Mouse (Mus musculus): ENCODE results near the gene Hnrnpl. TPM values are rescaled to one million over a fixed set of nuclear protein-coding genes. Genes with fewer than 3 reads are reported as not detected.

Hnrnpl gene
- total RNA-seq, 2 experiments from 2014 or later: 131 to 143 TPM

DNA sequence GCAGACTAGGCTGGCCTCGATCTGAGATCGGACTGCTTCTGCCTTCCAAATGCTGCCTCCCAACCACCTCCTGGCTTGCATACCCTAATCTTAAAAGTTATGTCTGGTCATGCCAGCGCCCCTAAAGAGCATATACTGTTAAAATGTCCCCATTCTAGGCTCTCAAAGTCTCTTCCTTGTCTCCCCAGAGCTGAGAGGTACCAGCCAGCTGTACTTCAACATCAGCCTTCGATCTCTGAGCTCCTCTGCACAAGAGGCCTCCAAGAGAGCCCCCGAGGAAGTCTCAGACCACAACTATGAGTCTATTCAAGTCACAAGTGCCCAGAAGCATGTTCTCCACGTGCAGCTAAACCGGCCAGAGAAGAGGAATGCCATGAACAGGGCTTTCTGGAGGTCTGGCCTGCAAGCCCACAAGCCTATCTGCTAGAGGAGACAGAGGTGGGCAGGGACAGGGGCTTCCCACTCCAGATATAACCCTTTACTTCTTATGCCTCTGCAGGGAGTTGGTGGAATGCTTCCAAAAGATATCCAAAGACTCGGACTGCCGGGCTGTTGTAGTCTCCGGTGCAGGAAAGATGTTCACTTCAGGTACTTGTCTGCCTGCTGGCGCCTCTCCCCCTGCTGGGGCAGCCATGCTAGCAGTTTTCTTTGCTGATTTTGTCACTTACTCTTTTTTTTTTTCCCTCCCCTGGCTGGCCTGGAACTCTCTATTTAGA is 17.5 kb downstream of the Hnrnpl start:
- intact Hi-C loops (cut with DNase I): loop anchor here (2.0 to 5.0 kb wide), 2 partner anchors 15 to 41 kb away; no protein-coding TSS in a partner anchor
- H3K4me3 ChIP-seq: peak overlapping the region; percentile 71
- DNase-seq: no peak
- H3K27ac ChIP-seq: peak overlapping the region; percentile 96
- peak; percentile 20; the same call in 1 of the 2 replicates for TF ChIP-seq CTCF (IDR thresholded peaks at IDR 0.05)

DNA sequence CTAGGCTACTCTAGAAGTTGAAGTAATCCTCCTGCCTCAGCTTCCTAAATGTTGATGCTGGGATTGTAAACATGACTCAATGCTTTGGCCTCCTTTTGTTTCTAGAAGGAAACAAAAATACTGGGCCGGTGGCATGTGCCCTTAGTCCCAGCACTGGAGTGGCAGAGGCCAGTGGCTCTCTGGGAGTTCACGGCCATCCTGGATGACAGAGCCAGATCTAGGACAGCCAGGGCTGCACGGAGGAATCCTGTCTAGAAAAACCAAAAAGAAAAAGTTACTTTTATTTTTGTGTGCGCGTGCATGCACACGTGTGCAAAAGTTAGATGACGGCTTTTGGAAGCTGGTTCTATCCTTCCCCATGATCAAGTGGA is 18.0 kb downstream of the Hnrnpl start:
- DNase-seq: no peak
- peak overlapping the region; percentile 71 for H3K4me3 ChIP-seq
- TF ChIP-seq CTCF (IDR thresholded peaks at IDR 0.05): no peak
- intact Hi-C loops (cut with DNase I): loop anchor here (2.0 to 5.0 kb wide), 2 partner anchors 14 to 41 kb away; no protein-coding TSS in a partner anchor
- H3K27ac ChIP-seq: peak overlapping the region; percentile 96

DNA sequence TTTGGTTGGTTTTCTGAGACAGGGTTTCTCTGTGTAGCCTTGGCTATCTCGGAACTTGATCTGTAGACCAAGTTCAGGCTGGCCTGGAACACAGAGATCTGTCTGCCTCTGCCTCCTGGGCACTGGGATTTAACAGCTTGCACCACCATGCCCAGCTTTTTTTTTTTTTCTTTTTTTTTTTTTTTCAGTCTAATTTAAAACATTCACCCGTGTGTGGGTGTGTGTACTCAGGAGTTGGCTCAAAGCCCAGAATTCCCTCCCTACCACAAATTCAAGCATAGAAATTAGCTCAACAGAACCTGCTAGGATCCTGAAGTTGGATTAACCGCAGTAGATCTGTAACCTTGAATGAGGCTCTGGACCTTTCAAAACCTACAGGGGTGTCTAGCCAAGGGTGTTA is 19.0 kb downstream of the Hnrnpl start:
- intact Hi-C loops (cut with DNase I): loop anchor here (2.0 to 5.0 kb wide), 2 partner anchors 13 to 40 kb away; no protein-coding TSS in a partner anchor
- Histone ChIP-seq H3K4me3 (no peak overlapping the region; the same call in 1 of the 2 replicates), H3K27ac (no peak overlapping the region)
- TF ChIP-seq CTCF (IDR thresholded peaks at IDR 0.05): no peak
- DNase-seq: no peak

DNA sequence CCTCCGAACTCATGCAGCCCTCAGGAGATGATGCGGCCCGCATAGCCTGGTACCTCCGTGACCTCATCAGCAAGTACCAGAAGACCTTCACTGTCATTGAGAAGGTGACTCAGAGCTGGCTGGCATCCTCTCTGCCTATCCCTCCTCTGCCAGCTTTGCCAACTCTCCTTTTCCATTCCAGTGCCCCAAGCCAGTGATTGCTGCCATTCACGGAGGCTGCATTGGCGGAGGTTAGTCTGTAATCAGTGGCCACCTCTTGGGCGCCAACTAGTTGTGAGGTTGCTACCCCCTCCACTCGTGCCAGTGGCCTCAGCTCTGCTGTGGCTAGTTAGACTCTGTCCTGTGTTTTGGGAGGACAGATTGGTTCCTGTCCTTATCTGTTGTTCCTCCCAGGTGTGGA is 21.5 kb downstream of the Hnrnpl start:
- DNase-seq: no peak
- intact Hi-C loops (cut with DNase I): loop anchor here (5.0 kb wide), 1 partner anchor 37 kb away; no protein-coding TSS in a partner anchor
- Histone ChIP-seq H3K4me3 (no peak overlapping the region), H3K27ac (no peak overlapping the region)
- TF ChIP-seq CTCF (IDR thresholded peaks at IDR 0.05): no peak

DNA sequence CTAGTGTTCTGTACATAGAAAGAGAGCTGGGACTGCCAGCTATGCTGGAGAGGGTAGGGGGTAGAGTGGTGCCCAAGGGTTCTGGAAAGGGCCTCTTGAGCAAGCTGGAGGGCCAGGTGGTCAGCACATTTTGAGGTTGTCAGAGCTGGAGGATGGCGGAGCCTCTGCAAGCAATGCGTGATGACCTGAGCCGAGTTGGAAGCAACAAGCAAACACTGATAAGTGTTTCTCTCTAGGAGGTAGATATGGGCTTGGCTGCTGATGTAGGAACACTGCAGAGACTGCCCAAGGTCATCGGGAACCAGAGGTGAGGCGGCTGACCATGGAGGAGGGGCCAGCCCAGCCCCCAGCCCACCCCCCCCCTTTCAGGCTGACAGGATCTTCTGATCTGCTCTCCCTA is 22.6 kb downstream of the Hnrnpl start:
- Histone ChIP-seq H3K4me3 (no peak overlapping the region), H3K27ac (no peak overlapping the region)
- TF ChIP-seq CTCF (IDR thresholded peaks at IDR 0.05): no peak
- intact Hi-C loops (cut with DNase I): no loop called here
- no peak for DNase-seq

DNA sequence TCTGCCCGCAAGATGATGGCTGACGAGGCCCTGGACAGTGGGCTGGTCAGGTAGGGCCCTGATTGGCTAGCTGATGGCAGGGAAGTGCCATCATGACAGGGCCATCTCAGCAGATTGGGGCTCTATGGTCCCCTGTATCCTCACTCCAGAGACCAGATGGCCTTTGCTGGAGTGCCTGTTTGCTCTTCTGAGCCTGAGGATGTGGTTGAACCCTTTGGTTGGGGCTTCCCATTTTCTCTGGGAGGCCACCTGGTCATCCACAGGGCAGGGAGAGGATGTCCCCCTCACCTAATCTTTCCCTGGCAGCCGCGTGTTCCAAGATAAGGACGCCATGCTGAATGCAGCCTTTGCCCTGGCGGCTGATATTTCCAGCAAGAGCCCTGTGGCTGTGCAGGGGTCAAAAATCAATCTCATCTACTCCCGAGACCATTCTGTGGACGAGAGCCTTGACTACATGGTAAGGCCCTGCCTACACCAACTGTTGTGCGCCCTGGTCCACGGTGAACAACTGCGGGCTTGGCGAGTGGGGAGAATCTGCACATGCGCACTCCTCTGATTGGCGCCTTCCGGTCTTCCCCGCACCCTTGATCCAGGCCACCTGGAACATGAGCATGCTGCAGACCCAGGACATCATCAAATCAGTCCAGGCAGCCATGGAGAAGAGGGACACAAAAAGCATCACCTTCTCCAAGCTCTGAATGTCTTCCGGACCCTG is 23.2 kb downstream of the Hnrnpl start:
- DNase-seq: no peak
- Histone ChIP-seq H3K4me3 (no peak overlapping the region), H3K27ac (no peak overlapping the region)
- intact Hi-C loops (cut with DNase I): no loop called here
- TF ChIP-seq CTCF (IDR thresholded peaks at IDR 0.05): no peak

DNA sequence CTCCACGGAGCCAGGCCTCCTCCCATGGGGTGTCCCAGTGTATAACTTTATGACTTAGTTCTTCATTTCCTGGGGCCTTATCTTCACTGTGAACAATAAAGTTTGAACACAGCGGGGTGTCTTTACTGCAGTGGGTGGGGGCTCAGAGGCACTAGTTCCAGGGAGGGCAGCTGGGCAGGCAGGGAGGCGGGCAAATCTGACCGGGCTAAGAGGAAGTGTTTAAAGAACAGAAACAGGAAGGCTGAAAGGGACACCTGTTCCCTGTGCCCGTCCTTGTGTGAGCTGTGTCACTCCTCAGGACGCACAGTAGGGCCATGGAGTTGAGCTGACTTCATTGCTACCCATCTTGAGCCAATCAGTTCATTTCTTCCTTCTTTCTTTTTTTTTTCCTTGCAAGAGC is 23.8 kb downstream of the Hnrnpl start:
- H3K4me3 ChIP-seq: no peak overlapping the region
- intact Hi-C loops (cut with DNase I): no loop called here
- no peak for TF ChIP-seq CTCF (IDR thresholded peaks at IDR 0.05)
- no peak overlapping the region for H3K27ac ChIP-seq
- DNase-seq: no peak

DNA sequence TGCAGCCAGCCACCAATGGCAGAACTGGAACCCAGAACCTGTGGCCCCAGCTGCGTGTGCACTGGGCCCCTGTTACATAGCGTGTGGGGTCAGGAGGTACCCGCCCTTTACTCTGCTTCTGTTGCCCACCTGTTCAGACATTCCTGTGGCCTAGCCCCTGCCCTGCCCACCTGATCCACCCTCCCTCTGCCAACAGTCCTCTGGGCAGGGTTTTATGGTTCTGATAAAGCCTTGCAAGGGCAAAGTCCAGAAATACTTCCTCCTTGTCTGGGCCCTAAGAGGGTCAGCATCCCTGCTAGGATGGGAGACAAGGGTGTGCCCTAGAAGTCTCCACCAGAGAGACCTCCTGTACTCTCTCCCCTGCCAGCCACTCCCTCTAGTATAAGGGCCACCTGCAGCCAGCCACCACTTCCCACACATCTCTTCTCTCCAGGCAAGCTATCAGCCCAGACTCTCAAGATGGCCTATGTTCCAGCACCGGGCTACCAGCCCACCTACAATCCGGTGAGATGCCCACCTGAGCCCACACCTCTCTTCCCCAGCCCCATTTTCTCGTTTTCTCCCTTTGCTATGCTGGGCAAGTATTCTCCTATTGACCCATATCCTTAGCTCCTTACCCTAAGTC is 25.5 kb downstream of the Hnrnpl start, which contains the start of gene Lgals4:
Gene Lgals4, plus strand, starts transcription at position 132 of the 625 bp plus-strand sequence.
- Histone ChIP-seq H3K4me3 (no peak within 1 kb of the TSS), H3K27ac (no peak within 1 kb of the TSS)
- intact Hi-C loops (cut with DNase I): no loop called here
- no peak for TF ChIP-seq CTCF (IDR thresholded peaks at IDR 0.05)
- no peak for DNase-seq

DNA sequence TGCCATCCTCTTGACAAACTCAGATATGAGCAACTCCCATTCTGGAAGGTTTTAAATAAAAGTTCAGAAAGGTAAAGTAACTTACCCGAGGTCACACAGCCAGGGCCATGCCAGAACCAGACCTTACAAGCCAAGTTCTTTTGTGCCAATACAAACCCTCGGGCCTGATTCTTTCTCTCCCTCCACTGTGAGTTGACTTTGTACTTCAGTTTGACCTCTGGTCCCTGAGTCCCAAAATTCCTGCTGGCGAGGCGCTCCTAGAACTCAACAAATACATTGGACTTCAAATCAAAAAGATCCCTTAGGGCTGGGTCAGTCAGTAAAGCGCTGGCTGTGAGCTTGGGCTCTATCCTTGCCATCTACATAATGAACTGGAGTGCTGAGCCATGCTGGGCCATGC is 28.6 kb downstream of the Hnrnpl start:
- no peak overlapping the region for H3K27ac ChIP-seq
- no peak overlapping the region for H3K4me3 ChIP-seq
- intact Hi-C loops (cut with DNase I): no loop called here
- no peak for TF ChIP-seq CTCF (IDR thresholded peaks at IDR 0.05)
- DNase-seq: no peak

DNA sequence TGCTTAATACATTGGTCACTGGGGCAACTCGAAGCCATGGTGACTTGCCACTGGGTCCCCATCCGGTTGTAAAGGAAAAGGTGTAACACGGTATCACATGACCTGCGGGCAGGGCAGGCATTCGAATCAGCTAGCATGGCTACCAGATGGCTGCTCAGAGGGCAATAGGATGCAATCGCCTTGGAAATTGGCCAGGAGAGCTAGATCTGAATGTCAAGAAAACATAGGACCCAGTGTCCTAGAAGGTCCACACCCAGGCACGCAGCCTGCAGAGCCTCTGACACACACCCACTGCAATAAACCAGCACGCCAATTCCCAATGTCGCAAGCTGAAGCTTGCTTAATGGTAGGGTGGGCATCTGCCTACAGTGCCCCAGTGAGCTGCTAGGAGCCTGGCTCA is 30.0 kb downstream of the Hnrnpl start:
- no peak for DNase-seq
- intact Hi-C loops (cut with DNase I): no loop called here
- no peak for TF ChIP-seq CTCF (IDR thresholded peaks at IDR 0.05)
- Histone ChIP-seq H3K4me3 (no peak overlapping the region), H3K27ac (no peak overlapping the region)

DNA sequence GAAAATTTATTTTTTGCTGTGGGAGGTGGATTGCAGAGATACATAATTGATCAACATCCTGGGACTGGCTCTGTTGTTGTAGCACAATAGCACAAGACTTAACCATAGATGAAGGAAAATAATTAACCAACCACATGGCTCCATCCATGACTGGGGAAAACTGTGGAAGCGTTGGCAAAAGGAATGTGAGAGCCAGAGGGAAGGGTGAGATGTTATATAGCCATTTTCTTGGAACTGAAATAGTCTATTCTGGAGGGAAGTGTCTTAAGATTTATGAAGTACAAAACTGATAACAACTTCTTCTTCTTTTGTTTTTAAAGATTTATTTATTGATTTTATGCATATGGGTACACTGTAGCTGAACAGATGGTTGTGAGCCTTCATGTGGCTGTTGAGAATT is 38.9 kb downstream of the Hnrnpl start:
- no peak for TF ChIP-seq CTCF (IDR thresholded peaks at IDR 0.05)
- intact Hi-C loops (cut with DNase I): no loop called here
- no peak overlapping the region for H3K4me3 ChIP-seq
- DNase-seq: no peak
- no peak overlapping the region for H3K27ac ChIP-seq

DNA sequence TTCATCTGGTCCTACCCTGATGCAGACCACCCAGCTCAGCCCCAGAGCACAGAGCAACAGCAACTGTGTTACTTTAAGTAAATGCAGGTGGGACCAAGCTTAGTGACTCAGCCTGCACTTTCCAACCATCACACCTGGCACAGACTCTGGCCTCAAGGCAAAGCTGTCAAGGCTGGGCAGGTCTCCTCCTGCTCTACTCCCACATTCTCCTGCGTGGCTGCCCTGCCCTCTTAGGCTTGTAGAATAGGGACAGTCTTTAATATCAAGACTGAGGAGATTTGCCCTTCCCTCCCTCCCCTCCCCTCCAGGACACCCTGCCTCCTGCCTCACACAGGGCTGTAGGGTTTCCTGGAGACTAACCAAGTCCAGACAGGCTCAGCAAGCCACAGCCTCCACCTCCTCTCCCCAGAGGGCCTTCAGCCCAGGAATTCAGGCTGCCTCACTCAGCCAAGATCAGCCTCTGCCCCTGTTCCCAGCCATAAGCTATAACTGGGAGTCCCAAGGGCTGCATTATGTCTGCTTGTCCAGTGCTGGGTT is 41.4 kb downstream of the Hnrnpl start:
- H3K4me3 ChIP-seq: no peak overlapping the region
- 0 out of 2 replicates have a peak overlapping the region, but pooled peaks have one; percentile 8 for H3K27ac ChIP-seq
- intact Hi-C loops (cut with DNase I): no loop called here
- no peak for DNase-seq
- no peak for TF ChIP-seq CTCF (IDR thresholded peaks at IDR 0.05)

DNA sequence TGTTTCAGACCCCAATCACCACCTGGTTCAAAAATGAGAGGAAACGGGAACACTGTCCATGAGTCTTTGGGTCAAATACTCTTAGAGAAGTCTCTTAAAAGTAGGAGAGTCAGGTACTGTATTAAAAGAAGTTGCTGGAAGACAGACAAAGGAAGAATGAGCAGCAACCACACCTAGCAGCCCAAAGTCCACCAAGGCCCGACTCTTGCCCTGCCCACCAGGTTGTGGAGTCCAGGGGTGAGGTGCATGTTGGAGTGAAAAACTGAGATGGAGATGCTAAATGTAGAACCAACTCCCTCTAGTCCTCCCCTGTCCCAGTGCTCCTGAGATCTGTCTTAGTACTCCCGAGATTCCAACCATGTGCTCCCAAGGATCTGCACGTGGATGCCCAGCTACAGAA is 42.3 kb downstream of the Hnrnpl start:
- Histone ChIP-seq H3K27ac (no peak overlapping the region), H3K4me3 (no peak overlapping the region)
- no peak for DNase-seq
- intact Hi-C loops (cut with DNase I): no loop called here
- no peak for TF ChIP-seq CTCF (IDR thresholded peaks at IDR 0.05)

All from gastrocnemius, adult 2 months (tissue).